Mouse (Mus musculus): Measurements from ENCODE around the gene Tkt.

DNA sequence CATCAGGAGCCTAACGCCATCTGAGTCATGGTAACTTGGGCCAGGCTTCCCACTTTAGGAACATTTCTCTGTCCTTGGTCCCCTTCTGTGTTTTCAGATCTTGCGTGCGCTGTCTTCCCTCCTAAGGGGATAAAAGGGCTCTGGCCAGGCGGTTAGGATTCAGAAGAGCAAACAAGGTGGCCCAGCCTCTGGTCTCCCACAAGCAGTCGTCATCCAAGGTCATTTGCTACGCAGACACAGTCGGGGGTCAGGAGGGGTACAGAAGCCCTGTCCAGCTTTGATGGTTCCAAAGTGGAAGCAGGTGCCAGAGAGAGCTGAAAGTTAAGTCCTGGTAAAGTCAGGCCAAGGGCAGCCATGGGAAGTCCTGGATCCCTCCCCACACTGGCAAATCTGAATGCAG, 42.8 kb downstream of the Tkt start:
- TF ChIP-seq CTCF (IDR thresholded peaks at IDR 0.05; ENCODE audit: low read depth) (no peak), EP300 (IDR thresholded peaks at IDR 0.05; ENCODE audit: low read depth) (no peak)
